Mouse (Mus musculus) 3134 (cell line): ENCODE measurements around the gene Etv5.

Experiments
- DNase-seq: peaks from one replicate; pipeline ENCODE4 v3.0.0-alpha.2; 2011; ENCODE audit warnings: low spot score; ENCODE audit not compliant: insufficient read length; ENCODE audit errors: extremely low read depth

Etv5 gene

GRCm38 (mm10) chr16:22349798-22350197, 89.7 kb downstream of the Etv5 start:
- no peak for DNase-seq

GRCm38 (mm10) chr16:22348478-22349270, 90.8 kb downstream of the Etv5 start:
- DNase-seq, result no peak

GRCm38 (mm10) chr16:22348014-22348413, 91.5 kb downstream of the Etv5 start:
- no peak for DNase-seq

- DNase-seq, result no peak
Observed at GRCm38 (mm10) chr16:22341236-22341671, 98.3 kb downstream of the Etv5 start.

- no peak for DNase-seq
Observed at GRCm38 (mm10) chr16:22335781-22336180, 103.7 kb downstream of the Etv5 start.
